Mouse (Mus musculus): ENCODE measurements around the gene Wdr5. TPM values are rescaled to one million over a fixed set of nuclear protein-coding genes. Genes with fewer than 3 reads are reported as not detected.

Gene Wdr5
- 52.3 and 70.0 TPM in 2 replicates for polyA plus RNA-seq (2012; rRNA removed)

GRCm38 (mm10) chr2:27514639-27515328, at the start of gene Wdr5:
Gene Wdr5 (plus strand): TSS chr2:27515157.

GRCm38 (mm10) chr2:27507562-27507961, 7.4 kb upstream of the Wdr5 start, which contains the start of gene Brd3:
Gene Brd3 (minus strand): TSS chr2:27507662.

Other genes starting within 250 kb of the Wdr5 start
- gene Vav2, start 88.1 kb upstream of the Wdr5 start, polyA plus RNA-seq (2012; rRNA removed): 30.1 and 32.3 TPM in 2 replicates
- gene Brd3os, start 72.8 kb upstream of the Wdr5 start, polyA plus RNA-seq (2012; rRNA removed): 26.6 and 28.4 TPM in 2 replicates
- gene Brd3, start 7.5 kb upstream of the Wdr5 start, polyA plus RNA-seq (2012; rRNA removed): 37.5 and 47.7 TPM in 2 replicates
- gene Rxra, start 161.3 kb downstream of the Wdr5 start, polyA plus RNA-seq (2012; rRNA removed): 79.9 TPM in 2 replicates

Measured in ovary, adult 2 months (tissue).